Mouse (Mus musculus) embryonic facial prominence, embryonic 14.5 days (tissue): ENCODE data around the gene Cdk18. TPM values are rescaled to one million over a fixed set of nuclear protein-coding genes. Genes with fewer than 3 reads are reported as not detected.

Experiments
- ATAC-seq: fragments of 200-750 bp; cut with Nextera tagmentation; 2 replicates; pipeline ENCODE4 v1.8.0; 2017; ENCODE audit warnings: low read depth, moderate number of reproducible peaks, moderate TSS enrichment
- DNase-seq: peaks from one replicate; pipeline ENCODE4 v3.0.0-alpha.2; 2015; ENCODE audit warnings: low spot score
- H3K27ac ChIP-seq: fragments of 300-500 bp; sonication (generic); replicated peaks from 2 replicates; pipeline ENCODE4 v1.5.1; 2014; ENCODE audit warnings: low read depth, mild to moderate bottlenecking, low read length, moderate library complexity
- H3K27me3 ChIP-seq: fragments of 300-500 bp; sonication (generic); replicated peaks from 2 replicates; pipeline ENCODE4 v1.6.1; 2014; ENCODE audit warnings: low read length; ENCODE audit not compliant: control insufficient read depth, insufficient read depth
- H3K36me3 ChIP-seq: fragments of 300-500 bp; sonication (generic); 2 replicates; pipeline ENCODE4 v1.6.1; 2014; ENCODE audit warnings: low read length, mixed read lengths; ENCODE audit not compliant: control insufficient read depth, insufficient read depth
- H3K4me1 ChIP-seq: fragments of 300-500 bp; sonication (generic); 2 replicates; pipeline ENCODE4 v1.6.1; 2014; ENCODE audit warnings: antibody characterized with exemption, low read length; ENCODE audit not compliant: control insufficient read depth, insufficient read depth
- H3K4me2 ChIP-seq: fragments of 300-500 bp; sonication (generic); 2 replicates; pipeline ENCODE4 v1.6.1; 2014; ENCODE audit warnings: low read depth, mild to moderate bottlenecking, low read length, moderate library complexity, mixed read lengths
- H3K4me3 ChIP-seq: fragments of 300-500 bp; sonication (generic); 2 replicates; pipeline ENCODE4 v1.5.1; 2014; ENCODE audit warnings: low read depth, mild to moderate bottlenecking, low read length
- H3K9ac ChIP-seq: fragments of 300-500 bp; sonication (generic); 2 replicates; pipeline ENCODE4 v1.6.1; 2014; ENCODE audit warnings: low read depth, mild to moderate bottlenecking, low read length, moderate library complexity, mixed read lengths
- H3K9me3 ChIP-seq: fragments of 300-500 bp; sonication (generic); 2 replicates; pipeline ENCODE4 v1.6.1; 2016; ENCODE audit warnings: low read length; ENCODE audit not compliant: control insufficient read depth
- WGBS: fragments of 180-500 bp; shearing (Covaris S2); extraction: QIAGEN DNeasy Blood & Tissue Kit; methylation state at CpG from one replicate; pipeline ENCODE4 v1.1.7; 2014; 5-methylcytosine and 5-hydroxymethylcytosine counted together
- polyA plus RNA-seq: library from polyadenylated mRNA; unstranded; fragments of >200 nt; fragmentation: Nextera tagmentation; extraction: Ambion mirVana; gene quantifications from 2 replicates; pipeline ENCODE4 v1.2.1, GENCODE M21; 2014

Gene Cdk18
- polyA plus RNA-seq, 1 experiment from 2014 or later, result 2.2 TPM

- Histone ChIP-seq H3K4me2 (peak overlapping the region; percentile 99), H3K27me3 (peaks cover 2% of the 10 kb centered on the region; the same call in 1 of the 2 replicates), H3K27ac (no peak overlapping the region), H3K4me1 (0 out of 2 replicates have a peak, but pooled peaks cover 6% of the 10 kb centered on the region), H3K36me3 (no peaks in the 10 kb centered on the region), H3K9me3 (no peaks in the 10 kb centered on the region), H3K4me3 (no peak overlapping the region; the same call in 1 of the 2 replicates), H3K9ac (no peak overlapping the region)
- ATAC-seq (no peak), DNase-seq (no peak)
- 46% methylated on average over 9 of the region's 9 CpGs for WGBS
Observed at GRCm38 (mm10) chr1:132137935-132138575, 1.4 kb downstream of the Cdk18 start.

DNA sequence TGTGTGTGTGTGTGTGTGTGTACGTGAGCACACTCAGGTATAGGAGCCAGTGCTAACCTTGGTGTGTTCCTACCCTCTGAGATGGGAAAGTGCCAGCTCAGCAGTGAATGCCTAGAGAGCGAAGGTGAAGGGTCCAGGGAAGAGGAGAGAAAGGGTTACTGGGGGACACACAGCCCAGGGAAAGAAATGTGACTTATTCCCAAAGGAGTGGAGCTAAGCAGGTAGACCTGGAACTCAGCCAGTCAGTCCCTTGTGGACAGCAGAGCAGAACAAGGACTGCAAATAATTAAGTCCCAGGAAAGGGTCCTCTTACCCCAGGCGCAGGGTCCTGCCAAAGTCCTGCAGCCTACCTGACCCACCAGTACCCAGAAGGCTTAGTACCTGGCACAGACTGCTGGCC is 2.6 kb downstream of the Cdk18 start:
- WGBS, result 89% methylated on average over 3 of the region's 3 CpGs
- no peak for ATAC-seq
- Histone ChIP-seq H3K27ac (no peak overlapping the region), H3K27me3 (peaks cover 1% of the 10 kb centered on the region; the same call in 1 of the 2 replicates), H3K4me2 (no peak overlapping the region), H3K4me3 (no peak overlapping the region), H3K9ac (no peak overlapping the region), H3K36me3 (no peaks in the 10 kb centered on the region), H3K9me3 (no peaks in the 10 kb centered on the region), H3K4me1 (0 out of 2 replicates have a peak, but pooled peaks cover 6% of the 10 kb centered on the region)
- no peak for DNase-seq

- Histone ChIP-seq H3K4me2 (no peak overlapping the region), H3K27me3 (no peaks in the 10 kb centered on the region; the same call in 1 of the 2 replicates), H3K9me3 (no peaks in the 10 kb centered on the region), H3K9ac (no peak overlapping the region), H3K36me3 (no peaks in the 10 kb centered on the region), H3K4me1 (0 out of 2 replicates have a peak, but pooled peaks cover 6% of the 10 kb centered on the region), H3K4me3 (no peak overlapping the region), H3K27ac (no peak overlapping the region)
- no peak for ATAC-seq
- no peak for DNase-seq
- WGBS, result 79% methylated on average over 7 of the region's 7 CpGs
Observed at GRCm38 (mm10) chr1:132135631-132136030, 3.9 kb downstream of the Cdk18 start.

GRCm38 (mm10) chr1:132128311-132128710 is 11.2 kb downstream of the Cdk18 start:
- no peaks in the 10 kb centered on the region for H3K27me3 ChIP-seq

GRCm38 (mm10) chr1:132125803-132126405 is 13.6 kb downstream of the Cdk18 start:
- H3K4me3 ChIP-seq, result no peak overlapping the region
- no peak overlapping the region for H3K9ac ChIP-seq
- H3K36me3 ChIP-seq, result no peaks in the 10 kb centered on the region
- no peaks in the 10 kb centered on the region for H3K9me3 ChIP-seq
- DNase-seq (no peak), ATAC-seq (no peak)
- H3K27me3 ChIP-seq, result no peaks in the 10 kb centered on the region
- H3K4me1 ChIP-seq, result no peaks in the 10 kb centered on the region
- WGBS, result 55% methylated on average over 5 of the region's 6 CpGs
- H3K27ac ChIP-seq, result no peak overlapping the region
- H3K4me2 ChIP-seq, result no peak overlapping the region

More at GRCm38 (mm10) chr1:132128311-132128710, 11.2 kb downstream of the Cdk18 start:
- no peak overlapping the region for H3K4me2 ChIP-seq
- no peak for DNase-seq
- H3K36me3 ChIP-seq, result no peaks in the 10 kb centered on the region
- H3K9me3 ChIP-seq, result no peaks in the 10 kb centered on the region
- WGBS, result 49% methylated on average over 7 of the region's 7 CpGs
- H3K4me1 ChIP-seq, result no peaks in the 10 kb centered on the region
- ATAC-seq, result no peak
- H3K27ac ChIP-seq, result no peak overlapping the region
- no peak overlapping the region for H3K4me3 ChIP-seq
- H3K9ac ChIP-seq, result no peak overlapping the region

DNA sequence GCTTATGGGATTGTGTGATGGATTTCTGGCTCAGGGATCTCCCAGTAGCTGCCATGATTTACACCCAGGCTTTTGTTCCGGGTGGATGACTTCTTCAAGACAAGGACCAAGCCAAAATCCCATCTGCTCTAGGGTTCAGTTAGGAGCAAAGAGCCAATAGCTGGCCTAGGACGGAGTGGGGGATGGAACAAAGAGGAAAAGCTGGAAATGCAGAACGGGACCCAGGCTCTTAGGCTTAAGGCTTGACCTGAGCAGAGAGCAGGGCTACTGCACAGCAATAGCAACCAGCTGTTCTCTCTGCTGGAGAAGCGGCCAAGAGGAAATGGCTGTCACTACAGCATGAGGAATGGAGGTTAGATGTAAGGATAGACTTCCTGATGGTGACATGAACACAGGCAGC is 14.2 kb downstream of the Cdk18 start:
- Histone ChIP-seq H3K9ac (no peak overlapping the region), H3K4me2 (no peak overlapping the region), H3K4me1 (no peaks in the 10 kb centered on the region), H3K27ac (no peak overlapping the region), H3K36me3 (no peaks in the 10 kb centered on the region), H3K4me3 (no peak overlapping the region), H3K27me3 (no peaks in the 10 kb centered on the region), H3K9me3 (no peaks in the 10 kb centered on the region)
- no peak for ATAC-seq
- no peak for DNase-seq
- 39% methylated on average over 4 of the region's 4 CpGs for WGBS

- Histone ChIP-seq H3K9me3 (no peaks in the 10 kb centered on the region), H3K27me3 (no peaks in the 10 kb centered on the region), H3K9ac (no peak overlapping the region), H3K4me1 (no peaks in the 10 kb centered on the region), H3K36me3 (no peaks in the 10 kb centered on the region), H3K27ac (no peak overlapping the region), H3K4me2 (no peak overlapping the region), H3K4me3 (no peak overlapping the region)
- no peak for DNase-seq
- WGBS, result 58% methylated on average over 9 of the region's 9 CpGs
- ATAC-seq, result no peak
Observed at GRCm38 (mm10) chr1:132123420-132124014, 16.0 kb downstream of the Cdk18 start.

GRCm38 (mm10) chr1:132121895-132122294 is 17.6 kb downstream of the Cdk18 start:
- H3K36me3 ChIP-seq, result no peaks in the 10 kb centered on the region
- no peak overlapping the region for H3K4me2 ChIP-seq
- H3K27me3 ChIP-seq, result no peaks in the 10 kb centered on the region
- DNase-seq, result peak; percentile 41
- no peaks in the 10 kb centered on the region for H3K9me3 ChIP-seq
- H3K9ac ChIP-seq, result no peak overlapping the region
- ATAC-seq, result no peak
- no peak overlapping the region for H3K27ac ChIP-seq
- no peaks in the 10 kb centered on the region for H3K4me1 ChIP-seq
- WGBS, result 83% methylated on average over 6 of the region's 6 CpGs
- no peak overlapping the region for H3K4me3 ChIP-seq
